Mouse (Mus musculus): ENCODE measurements at regions not wholly inside any gene's neighbourhood (a gene's known extent, or its start where the extent isn't known, plus 50 kb on each side); places are given as distances from the start of the nearest gene placed in this dataset.

GRCm38 (mm10) chr4:84740816-84741215 lies 65.7 kb upstream of the Bnc2 start:
- no peak overlapping the region for H3K4me3 ChIP-seq (ENCODE audit: low read depth, low read length)
- 81% methylated on average over 3 of the region's 3 CpGs for WGBS

More at GRCm38 (mm10) chr4:84740816-84741215, 65.7 kb upstream of the Bnc2 start:
- ATAC-seq (replicated peaks; ENCODE audit: low FRiP score, low TSS enrichment, low read depth) (no peak), DNase-seq (ENCODE audit: low spot score) (no peak)
- Histone ChIP-seq H3K4me2 (ENCODE audit: low read length) (no peak overlapping the region), H3K9me3 (ENCODE audit: control insufficient read depth, low read length) (no peaks in the 10 kb centered on the region), H3K27ac (ENCODE audit: low read depth) (no peak overlapping the region), H3K36me3 (ENCODE audit: control insufficient read depth, insufficient read depth, low read length) (no peaks in the 10 kb centered on the region), H3K4me1 (replicated peaks; ENCODE audit: control insufficient read depth, insufficient read depth, low read length) (no peaks in the 10 kb centered on the region), H3K9ac (ENCODE audit: low read length) (no peak overlapping the region), H3K27me3 (replicated peaks; ENCODE audit: control insufficient read depth, insufficient read depth, low read length) (no peaks in the 10 kb centered on the region)
